Mouse (Mus musculus) ES-E14 (cell line): Measurements from ENCODE around the gene G3bp2. TPM values are rescaled to one million over a fixed set of nuclear protein-coding genes. Genes with fewer than 3 reads are reported as not detected.
A peak's percentile ranks its signal among the peaks of the same experiment; 100 is the strongest.

Experiments
- DNase-seq: peaks from one replicate; pipeline ENCODE4 v3.0.0-alpha.2; 2013; ENCODE audit warnings: low read depth, low spot score
- H3K27ac ChIP-seq: 2 replicates; pipeline ENCODE4 v1.5.1; 2012; ENCODE audit warnings: low read depth, mild to moderate bottlenecking, low read length, moderate library complexity, mixed read lengths; ENCODE audit not compliant: poor library complexity, insufficient read depth, severe bottlenecking
- H3K36me3 ChIP-seq: 2 replicates; pipeline ENCODE4 v1.6.1; 2012; ENCODE audit warnings: mild to moderate bottlenecking, low read length, moderate library complexity, mixed read lengths; ENCODE audit not compliant: control insufficient read depth, poor library complexity, insufficient read depth, severe bottlenecking
- H3K4me1 ChIP-seq, 2 experiments: fragments of 150-350 bp in 1 of 2; sonication (generic) in 1 of 2; 2 replicates each; pipeline ENCODE4 v1.6.1; 2012; ENCODE audit warnings: low read length in 2 of 2, mild to moderate bottlenecking in 1 of 2, mixed read lengths in 1 of 2; ENCODE audit not compliant: control insufficient read depth in 2 of 2, insufficient read depth in 2 of 2, poor library complexity in 1 of 2
- H3K4me3 ChIP-seq, 2 experiments: fragments of 150-350 bp in 1 of 2; sonication (generic) in 1 of 2; 2 replicates each; pipeline ENCODE4 v1.5.1; 2012; ENCODE audit warnings: low read length in 2 of 2, low read depth in 1 of 2, mild to moderate bottlenecking in 1 of 2, mixed read lengths in 1 of 2; ENCODE audit not compliant: insufficient read depth in 1 of 2, poor library complexity in 1 of 2, severe bottlenecking in 1 of 2
- H3K9ac ChIP-seq: 2 replicates; pipeline ENCODE4 v1.6.1; 2012; ENCODE audit warnings: low read depth, mild to moderate bottlenecking, low read length, mixed read lengths; ENCODE audit not compliant: poor library complexity, insufficient read depth, severe bottlenecking
- H3K9me3 ChIP-seq: fragments of 150-350 bp; sonication (generic); 2 replicates; pipeline ENCODE4 v1.6.1; 2012; ENCODE audit warnings: low read depth, mild to moderate bottlenecking, low read length; ENCODE audit not compliant: control insufficient read depth, insufficient read depth
- CHD2 ChIP-seq: IDR thresholded peaks from 2 replicates; pipeline ENCODE4 v1.6.1; 2014; ENCODE audit warnings: mild to moderate bottlenecking, low read depth, low read length, inconsistent platforms
- HCFC1 ChIP-seq: IDR thresholded peaks from 2 replicates; pipeline ENCODE4 v1.6.1; 2012; ENCODE audit warnings: low read length, inconsistent platforms, borderline replicate concordance; ENCODE audit not compliant: insufficient read depth
- MAFK ChIP-seq: IDR thresholded peaks from 2 replicates; pipeline ENCODE4 v1.6.1; 2014; ENCODE audit warnings: mild to moderate bottlenecking, low read depth, low read length, inconsistent platforms; ENCODE audit not compliant: insufficient read depth
- ZC3H11A ChIP-seq: IDR thresholded peaks from 2 replicates; pipeline ENCODE4 v1.6.1; 2012; ENCODE audit warnings: low read depth, mild to moderate bottlenecking, inconsistent platforms, low read length, borderline replicate concordance
- ZNF384 ChIP-seq: IDR thresholded peaks from 2 replicates; pipeline ENCODE4 v1.6.1; 2012; ENCODE audit warnings: low read depth, low read length, inconsistent platforms
- in situ Hi-C, 2 experiments: fragments of 600-800 bp; cut with MboI; formaldehyde crosslinking; loops; one replicate each; pipeline ENCODE4 v1.15.1; 2025; ENCODE audit warnings: low sequenced_read_pairs in 2 of 2, inconsistent platforms in 1 of 2; ENCODE audit not compliant: unreplicated experiment in 2 of 2
- total RNA-seq: library from RNA; depleted of rRNA; stranded (reverse); fragments of 300-350 nt; gene quantifications from 2 replicates; pipeline ENCODE4 v1.2.3, GENCODE M21; 2012

Gene G3bp2
- total RNA-seq, 1 experiment: 266 TPM

DNA sequence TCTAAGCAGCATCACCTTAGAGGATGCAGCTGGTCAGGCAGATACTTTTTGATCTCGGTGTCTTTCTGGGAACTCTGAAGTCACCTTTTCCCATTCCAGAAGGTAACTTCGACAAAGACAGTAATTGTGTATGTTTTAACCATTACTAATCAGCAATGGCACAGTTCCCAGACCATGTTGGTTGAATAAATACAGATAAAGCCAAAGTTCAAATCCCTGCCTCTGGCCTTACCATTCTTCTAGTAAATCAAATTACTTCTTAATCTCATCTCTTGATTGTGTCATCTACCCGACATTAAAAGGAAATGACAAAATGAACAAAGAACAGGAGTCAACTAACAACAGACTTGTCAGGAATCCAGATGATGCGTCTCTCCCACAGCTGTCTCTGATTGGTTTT is 38.1 kb upstream of the G3bp2 start:
- Histone ChIP-seq H3K9me3 (no peaks in the 10 kb centered on the region), H3K4me1 (peaks cover 0 to 6% of the 10 kb centered on the region in 2 experiments; a peak in 1 of 4 replicates), H3K36me3 (no peaks in the 10 kb centered on the region), H3K27ac (no peak overlapping the region), H3K4me3 (no peak overlapping the region), H3K9ac (no peak overlapping the region)
- TF ChIP-seq MAFK: no peak
- TF ChIP-seq ZC3H11A: no peak
- no peak for TF ChIP-seq CHD2
- no peak for TF ChIP-seq HCFC1
- TF ChIP-seq ZNF384: no peak
- DNase-seq: no peak
- in situ Hi-C loops: no loop called here

DNA sequence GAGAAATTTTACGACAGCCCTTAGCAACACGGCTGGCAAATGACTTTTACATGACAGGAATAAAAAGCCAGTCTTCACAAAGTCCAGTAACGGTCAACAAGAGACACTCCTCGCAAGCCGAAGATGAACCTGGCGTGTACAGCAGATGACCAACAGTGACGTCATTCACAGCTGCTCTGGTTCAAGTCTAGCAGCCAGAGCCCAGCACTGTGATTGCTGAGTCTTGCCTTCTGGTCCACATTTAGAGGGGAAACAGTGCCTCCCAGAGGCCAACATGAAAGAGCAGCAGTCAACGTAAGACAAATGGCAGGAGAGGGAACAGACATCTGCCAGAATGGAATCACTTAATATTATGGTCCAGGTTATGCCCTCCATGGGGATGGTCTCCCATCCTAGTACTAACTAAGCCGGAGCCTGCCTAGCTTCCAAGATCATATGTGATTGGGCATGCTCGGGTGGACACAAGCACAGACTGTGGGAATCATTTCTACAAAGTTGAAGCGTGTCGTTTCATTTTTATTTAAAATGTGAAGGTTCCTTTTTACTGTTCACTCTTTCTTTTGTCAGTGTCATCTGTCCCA is 34.4 kb upstream of the G3bp2 start:
- DNase-seq: peak; percentile 80
- in situ Hi-C loops: loop anchor here in 1 of 2 experiments (5.0 kb wide), 1 partner anchor 46 kb away; no protein-coding TSS in a partner anchor
- no peak overlapping the region for H3K27ac ChIP-seq
- H3K4me1 ChIP-seq: peaks cover 0 to 14% of the 10 kb centered on the region in 2 experiments; a peak in 2 of 4 replicates
- H3K9ac ChIP-seq: no peak overlapping the region
- TF ChIP-seq CHD2: no peak; the same call in 1 of the 2 replicates
- TF ChIP-seq MAFK: peak; percentile 84
- TF ChIP-seq ZC3H11A: peak; percentile 95
- no peaks in the 10 kb centered on the region for H3K36me3 ChIP-seq
- no peaks in the 10 kb centered on the region for H3K9me3 ChIP-seq
- no peak overlapping the region for H3K4me3 ChIP-seq

DNA sequence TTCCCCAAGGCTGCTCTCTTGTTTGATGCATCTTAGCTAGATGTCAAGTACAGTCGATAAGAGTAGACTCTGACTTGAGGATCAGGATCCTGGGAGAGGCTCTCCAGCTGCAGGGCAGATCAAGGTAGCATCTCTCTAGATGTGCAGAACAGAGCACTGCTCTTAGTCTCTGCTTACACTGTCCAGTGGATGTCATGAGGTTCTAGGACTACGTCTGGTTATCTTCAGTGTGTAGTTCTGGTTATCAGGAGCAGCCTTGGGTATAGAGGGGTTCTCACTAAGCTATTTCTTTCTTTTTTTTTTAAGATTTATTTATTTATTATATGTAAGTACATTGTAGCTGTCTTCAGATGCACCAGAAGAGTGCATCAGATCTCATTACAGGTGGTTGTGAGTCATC is 31.4 kb upstream of the G3bp2 start:
- no peak for DNase-seq
- in situ Hi-C loops: loop anchor here in 1 of 2 experiments (5.0 kb wide), 1 partner anchor 43 kb away; no protein-coding TSS in a partner anchor
- peaks cover 0 to 19% of the 10 kb centered on the region in 2 experiments; a peak in 2 of 4 replicates for H3K4me1 ChIP-seq
- H3K9ac ChIP-seq: no peak overlapping the region
- no peaks in the 10 kb centered on the region for H3K9me3 ChIP-seq
- H3K36me3 ChIP-seq: no peaks in the 10 kb centered on the region
- no peak for TF ChIP-seq CHD2
- no peak overlapping the region for H3K4me3 ChIP-seq
- no peak overlapping the region; the same call in 1 of the 2 replicates for H3K27ac ChIP-seq

DNA sequence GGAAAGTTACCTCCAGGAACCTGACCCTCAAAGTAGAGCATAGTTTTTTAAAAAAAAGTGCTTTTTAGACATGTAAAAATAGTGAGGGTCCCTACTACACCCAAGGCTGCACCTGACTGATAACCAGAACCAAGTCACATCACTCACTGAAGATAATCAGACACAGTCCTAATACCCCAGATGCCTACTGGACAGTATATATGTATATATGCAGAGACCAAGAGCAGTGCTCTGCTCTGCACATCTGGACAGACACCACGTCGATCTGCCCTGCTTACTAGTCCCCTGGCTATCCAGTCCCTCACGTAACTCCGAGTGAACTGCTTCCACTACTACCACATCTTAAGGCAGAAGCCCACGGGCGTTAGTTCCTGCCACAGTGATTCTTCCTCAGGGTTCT is 30.7 kb upstream of the G3bp2 start:
- DNase-seq: no peak
- no peak for TF ChIP-seq MAFK
- no peak for TF ChIP-seq ZNF384
- no peak for TF ChIP-seq CHD2
- TF ChIP-seq HCFC1: no peak
- no peak for TF ChIP-seq ZC3H11A
- no peak overlapping the region for H3K4me3 ChIP-seq
- peak overlapping the region; percentile 99; the same call in 1 of the 2 replicates for H3K27ac ChIP-seq
- H3K9ac ChIP-seq: peak overlapping the region; percentile 16; the same call in 1 of the 2 replicates
- H3K9me3 ChIP-seq: no peaks in the 10 kb centered on the region
- H3K4me1 ChIP-seq: peaks cover 0 to 19% of the 10 kb centered on the region in 2 experiments; a peak in 2 of 4 replicates
- in situ Hi-C loops: no loop called here
- no peaks in the 10 kb centered on the region for H3K36me3 ChIP-seq

DNA sequence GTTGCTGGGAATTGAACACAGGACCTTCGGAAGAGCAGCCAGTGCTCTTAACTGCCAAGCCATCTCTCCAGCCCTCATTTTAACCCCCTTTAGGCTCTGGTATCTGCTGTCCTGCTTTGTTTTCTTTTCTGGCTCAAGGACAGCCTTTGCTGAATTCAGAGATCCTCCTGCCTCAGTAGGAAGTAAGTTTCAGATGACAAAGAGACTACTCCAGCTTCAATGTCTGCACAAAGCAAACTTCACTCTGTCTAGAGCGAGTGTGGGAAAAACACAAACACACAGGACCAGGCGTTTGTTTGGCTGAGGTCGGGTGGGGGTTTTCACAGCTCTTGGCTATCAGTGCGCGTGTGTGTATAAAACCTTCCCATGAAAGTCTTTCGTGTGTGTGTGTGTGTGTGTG is 30.0 kb upstream of the G3bp2 start:
- in situ Hi-C loops: no loop called here
- H3K36me3 ChIP-seq: no peaks in the 10 kb centered on the region
- peak overlapping the region; percentile 99 for H3K27ac ChIP-seq
- peak overlapping the region; percentile 36; the same call in 1 of the 2 replicates for H3K9ac ChIP-seq
- no peaks in the 10 kb centered on the region for H3K9me3 ChIP-seq
- peak overlapping the region in 1 of 2 experiments; percentile 12; a peak in 1 of 4 replicates for H3K4me3 ChIP-seq
- peaks cover 0 to 19% of the 10 kb centered on the region in 2 experiments; a peak in 2 of 4 replicates for H3K4me1 ChIP-seq
- no peak for DNase-seq
- TF ChIP-seq ZNF384: no peak
